Mouse (Mus musculus) c-Kit-negative CD71-positive TER-119-positive erythroid progenitor cells, embryonic 14.5 days (primary cell): ENCODE results near the gene S1pr2.
"Not testable (repeated sequence)": the region's sequence is repeated elsewhere in the genome, so short reads cannot be mapped to it uniquely, and the experiment has no call there.

Experiments
- DNase-seq: peaks from one replicate; pipeline ENCODE4 v3.0.0-alpha.2; 2013; ENCODE audit warnings: low read depth, low spot score

The S1pr2 gene

DNA sequence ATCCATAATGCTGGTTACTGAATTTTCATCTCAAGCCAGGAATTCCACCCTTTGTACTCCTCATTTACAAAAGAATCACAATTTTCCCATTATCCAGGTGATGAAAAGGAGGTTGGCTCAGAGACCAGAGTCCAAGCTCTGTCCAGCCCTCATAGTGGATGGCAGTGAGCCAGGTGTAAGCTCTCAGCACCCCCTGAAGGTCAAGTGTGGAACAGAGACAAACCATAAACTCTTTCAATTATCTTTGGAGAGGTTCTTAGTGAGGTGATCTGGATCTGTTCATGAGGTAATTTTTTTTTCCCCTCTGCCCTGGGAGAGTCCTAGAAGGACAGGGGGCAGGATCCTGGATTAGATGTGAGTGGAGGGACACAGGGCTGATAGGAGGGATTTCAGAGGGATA, 24.2 kb upstream of the S1pr2 start:
- no peak for DNase-seq

DNA sequence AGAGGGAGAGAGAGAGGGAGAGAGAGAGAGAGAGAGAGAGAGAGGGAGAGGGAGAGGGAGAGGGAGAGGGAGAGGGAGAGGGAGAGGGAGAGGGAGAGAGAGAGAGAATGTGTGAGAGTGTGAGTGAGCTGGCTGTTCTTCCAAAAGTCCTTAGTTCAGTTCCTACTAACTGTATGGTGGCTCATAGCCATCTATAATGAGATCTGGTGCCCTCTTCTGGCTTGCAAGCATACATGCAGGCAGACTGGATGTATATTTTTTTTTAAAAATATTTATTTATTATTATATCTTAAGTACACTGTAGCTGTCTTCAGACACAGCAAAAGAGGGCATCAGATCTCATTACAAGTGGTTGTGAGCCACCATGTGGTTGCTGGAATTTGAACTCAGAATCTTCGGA, 21.8 kb upstream of the S1pr2 start:
- not testable (repeated sequence) for DNase-seq

DNA sequence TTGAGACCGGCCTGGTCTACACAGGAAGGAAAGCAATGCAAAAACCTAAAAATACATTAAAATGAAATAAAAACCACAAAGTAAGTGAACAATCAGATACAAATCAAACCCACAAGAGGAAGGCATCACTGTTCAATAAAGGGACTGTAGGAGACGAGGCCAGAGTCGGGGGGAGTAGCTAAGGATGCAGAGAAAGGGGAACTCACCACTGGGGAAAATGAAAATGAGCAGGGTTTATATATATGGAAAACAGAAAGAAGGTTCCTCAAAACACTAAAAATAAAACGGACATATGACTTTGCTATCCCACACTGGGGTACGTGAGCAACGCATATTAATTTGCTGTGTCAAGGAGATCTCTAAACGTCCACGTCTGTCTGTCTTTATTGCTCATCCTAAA, 20.5 kb upstream of the S1pr2 start:
- no peak for DNase-seq

DNA sequence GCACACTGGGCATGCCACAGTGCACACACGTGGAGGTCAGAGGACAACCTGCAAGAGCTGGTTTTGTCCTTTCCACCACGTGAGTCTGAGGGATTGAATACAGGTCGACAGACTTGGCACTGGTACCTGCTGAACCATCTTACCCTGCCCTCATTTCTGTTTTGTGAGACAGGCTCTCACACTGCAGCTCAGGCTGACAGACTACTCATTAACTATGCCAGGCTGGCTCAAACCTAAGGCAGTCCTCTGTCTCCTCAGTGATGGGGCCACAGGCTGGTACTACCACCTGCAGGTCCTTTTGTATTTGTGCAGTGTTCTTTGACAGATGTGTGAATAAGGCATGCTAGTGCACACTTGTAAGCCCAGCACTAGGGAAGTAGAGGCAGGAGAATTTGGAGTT, 18.5 kb upstream of the S1pr2 start:
- no peak for DNase-seq

DNA sequence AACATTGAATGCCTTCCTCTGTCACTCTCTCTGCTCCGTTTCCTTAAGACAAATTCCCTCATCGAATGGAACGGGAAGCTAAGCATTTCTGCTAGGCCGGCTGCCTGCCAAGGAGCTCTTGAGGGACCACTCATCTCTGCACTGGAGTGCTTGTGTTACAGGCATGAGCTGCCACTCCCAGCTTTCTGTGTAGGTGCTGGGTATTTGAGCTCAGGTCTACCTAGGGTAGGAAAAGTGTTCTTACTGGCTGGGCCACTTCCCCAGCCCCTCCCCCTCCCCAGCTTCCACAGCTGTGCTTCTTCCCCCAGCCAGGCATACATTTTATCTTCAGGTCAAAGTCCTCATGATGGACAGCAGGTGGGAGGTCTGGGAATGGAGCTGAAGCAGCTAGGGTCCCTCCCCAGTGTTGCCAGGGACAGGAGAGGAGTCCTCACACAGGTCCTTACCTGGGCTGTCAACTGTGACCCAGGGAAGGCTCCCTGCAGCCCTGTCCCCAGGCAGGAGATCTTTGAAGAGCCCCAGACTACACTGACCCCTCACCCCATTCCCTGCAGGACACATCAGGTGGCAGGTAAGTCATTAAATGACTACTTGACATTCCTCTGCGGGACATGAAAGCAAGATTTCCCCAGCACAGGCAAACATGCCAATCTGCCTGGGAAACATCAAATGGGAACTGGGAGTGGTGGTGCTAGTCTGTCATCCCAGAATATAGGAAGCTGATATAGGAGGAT, 16.8 kb upstream of the S1pr2 start:
- no peak for DNase-seq

DNA sequence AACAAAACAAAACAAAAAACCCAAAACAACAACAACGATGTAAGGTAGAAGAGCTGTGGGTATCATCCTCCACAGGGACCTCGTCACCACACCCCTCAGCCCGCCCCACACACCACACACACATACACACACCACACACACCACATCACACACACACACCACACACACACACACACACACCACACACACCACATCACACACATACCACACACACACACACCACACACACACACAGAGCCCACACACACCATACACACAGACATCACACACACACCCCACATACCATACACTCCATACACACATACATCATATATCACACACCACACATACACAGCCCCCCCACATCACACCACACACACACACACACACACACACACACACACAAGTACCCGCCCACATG, 15.0 kb upstream of the S1pr2 start:
- no peak for DNase-seq

DNA sequence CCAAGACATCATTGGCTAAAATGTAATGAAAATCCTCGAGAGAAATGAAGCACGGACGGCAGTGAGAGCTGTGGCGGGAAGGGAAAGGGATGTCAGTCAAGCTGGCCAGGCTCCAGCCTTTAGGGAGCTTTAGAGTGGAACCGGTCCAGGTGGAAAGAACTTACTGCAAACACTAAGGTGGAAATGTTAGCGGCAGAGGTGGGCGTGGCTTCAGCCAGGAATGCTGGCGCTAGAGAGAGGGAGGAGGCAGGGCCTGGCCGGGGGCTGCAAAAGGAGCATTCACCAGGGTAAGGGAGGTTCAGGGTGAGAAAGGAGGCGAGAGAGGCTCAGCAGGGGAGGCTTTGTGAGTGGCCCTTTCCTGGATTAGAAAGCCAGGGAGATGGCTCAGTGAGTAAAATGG, 14.3 kb upstream of the S1pr2 start:
- no peak for DNase-seq

DNA sequence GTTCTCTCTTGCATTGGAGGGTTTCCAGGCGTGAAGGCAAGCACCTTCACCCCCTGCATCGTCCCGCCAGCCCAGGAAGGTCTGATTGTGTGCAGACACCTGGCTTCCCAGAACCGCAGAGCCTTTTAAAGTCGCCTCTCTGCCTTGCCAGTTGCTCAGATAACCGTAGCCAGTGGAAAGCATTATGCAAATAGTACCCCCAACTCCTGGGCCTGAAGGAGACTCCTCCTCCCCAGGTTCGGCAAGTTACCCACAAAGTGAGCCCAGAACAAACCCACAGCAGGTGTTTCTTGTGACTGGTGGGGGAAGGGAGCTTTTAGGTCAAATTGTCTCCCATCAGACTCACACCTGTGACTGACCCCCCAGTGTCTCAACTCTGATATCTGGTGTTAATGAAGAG, 11.4 kb upstream of the S1pr2 start:
- no peak for DNase-seq

DNA sequence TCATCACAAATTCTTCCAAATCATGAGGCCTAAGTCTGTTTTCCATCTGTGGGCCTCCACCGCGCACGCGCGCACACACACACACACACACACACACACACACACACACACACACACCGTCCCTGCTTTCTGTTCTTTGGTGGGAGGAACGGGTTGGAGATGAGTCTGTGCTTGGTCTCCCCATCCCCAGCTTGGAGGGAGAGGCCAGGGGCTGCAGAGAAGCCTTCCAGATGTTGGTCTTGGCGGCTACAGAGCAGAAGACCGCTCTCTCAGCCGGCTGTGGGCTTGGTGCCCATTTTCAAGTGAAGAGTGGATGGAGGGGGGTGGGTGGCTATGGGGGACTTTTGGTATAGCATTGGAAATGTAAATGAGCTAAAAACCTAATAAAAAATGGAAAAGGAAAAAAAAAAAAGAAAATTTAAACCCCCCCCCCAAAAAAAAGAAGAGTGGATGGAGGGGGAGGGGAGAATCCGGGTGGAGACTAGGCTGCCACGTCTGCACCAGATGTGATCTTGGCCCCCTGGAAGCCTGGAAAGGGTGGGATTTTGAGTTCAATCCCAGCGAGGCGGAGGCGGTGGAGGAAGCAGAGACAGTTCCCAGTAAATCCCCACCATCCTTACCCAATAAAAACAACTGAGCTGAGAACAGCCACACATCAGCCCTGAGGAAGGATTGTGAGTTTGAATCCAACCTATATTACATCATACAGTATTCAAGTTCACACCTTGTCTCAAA, 10.5 kb upstream of the S1pr2 start:
- no peak for DNase-seq

DNA sequence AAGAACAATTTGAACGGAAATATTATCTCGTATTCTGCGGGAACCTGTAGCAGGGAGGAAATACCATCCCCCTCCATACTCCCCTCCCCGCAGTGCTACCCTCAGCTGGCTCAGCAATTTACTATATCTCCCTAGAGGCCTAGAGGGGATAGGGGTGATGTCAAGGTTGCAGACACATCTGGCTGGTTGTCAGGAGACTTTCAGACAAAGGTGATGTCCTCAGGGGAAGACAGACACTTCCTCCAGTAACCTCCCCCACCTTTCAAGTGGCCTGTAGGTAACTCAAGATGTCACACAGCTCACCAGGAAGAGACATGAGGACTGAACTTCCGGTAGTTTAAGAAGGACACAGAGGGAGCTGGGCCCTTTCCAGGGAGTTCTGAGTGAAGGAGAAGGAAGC, 6.6 kb upstream of the S1pr2 start:
- DNase-seq = no peak

DNA sequence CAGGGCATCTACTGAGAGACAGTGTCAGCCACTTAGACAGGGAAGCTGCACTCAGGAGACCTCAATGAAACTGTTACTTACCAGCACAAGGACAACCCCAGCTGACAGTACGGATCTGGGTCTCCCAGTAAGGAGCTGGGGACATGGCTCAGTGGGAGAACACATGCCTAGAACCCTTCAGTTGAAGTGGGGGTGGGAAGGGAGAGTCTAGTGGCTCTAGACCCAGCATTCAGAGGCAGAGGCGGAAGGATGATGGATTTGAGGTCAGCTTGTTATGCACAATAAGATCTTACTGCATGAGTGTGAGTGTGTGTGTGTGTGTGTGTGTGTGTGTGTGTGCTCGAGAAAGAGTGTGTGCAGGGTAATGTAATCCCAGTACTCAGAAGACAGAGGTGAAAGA, 5.6 kb upstream of the S1pr2 start:
- DNase-seq = no peak

DNA sequence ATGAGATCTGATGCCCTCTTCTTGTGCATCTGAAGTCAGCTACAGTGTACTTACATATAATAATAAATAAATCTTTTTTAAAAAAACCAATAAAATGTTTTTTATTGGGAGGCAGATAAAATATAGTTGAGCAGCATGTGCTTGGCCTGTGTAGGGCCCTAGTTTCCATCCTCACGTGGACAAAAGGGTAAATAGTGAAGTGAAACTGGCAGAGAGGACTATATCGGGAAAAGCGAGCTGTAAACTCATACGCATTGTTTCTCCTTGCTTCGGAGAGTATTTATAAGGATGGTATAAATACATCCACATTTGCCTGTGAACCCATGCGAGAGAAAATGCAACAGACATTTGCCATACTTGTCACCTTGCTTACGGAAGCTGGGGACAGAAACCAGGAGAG, 3.2 kb upstream of the S1pr2 start:
- no peak for DNase-seq

DNA sequence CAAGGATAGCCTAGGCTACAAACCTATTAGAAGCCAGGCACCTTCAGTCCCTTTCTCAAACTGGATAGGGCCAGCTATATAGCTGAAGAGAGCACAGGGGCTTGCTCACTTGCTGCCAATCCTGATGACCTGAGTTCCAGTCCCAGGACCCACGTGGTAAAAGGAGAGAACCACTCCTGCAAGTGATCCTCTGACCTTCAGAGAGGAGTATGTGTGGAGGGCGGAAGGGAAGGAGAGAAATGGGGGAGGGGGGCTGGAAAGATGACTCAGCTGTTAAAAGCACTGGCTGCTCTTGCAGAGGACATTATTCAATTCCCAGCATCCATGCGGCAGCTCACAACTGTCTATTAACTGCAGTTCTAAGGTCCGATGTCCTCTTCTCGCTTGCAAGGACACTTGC, 2.6 kb upstream of the S1pr2 start:
- DNase-seq = no peak

DNA sequence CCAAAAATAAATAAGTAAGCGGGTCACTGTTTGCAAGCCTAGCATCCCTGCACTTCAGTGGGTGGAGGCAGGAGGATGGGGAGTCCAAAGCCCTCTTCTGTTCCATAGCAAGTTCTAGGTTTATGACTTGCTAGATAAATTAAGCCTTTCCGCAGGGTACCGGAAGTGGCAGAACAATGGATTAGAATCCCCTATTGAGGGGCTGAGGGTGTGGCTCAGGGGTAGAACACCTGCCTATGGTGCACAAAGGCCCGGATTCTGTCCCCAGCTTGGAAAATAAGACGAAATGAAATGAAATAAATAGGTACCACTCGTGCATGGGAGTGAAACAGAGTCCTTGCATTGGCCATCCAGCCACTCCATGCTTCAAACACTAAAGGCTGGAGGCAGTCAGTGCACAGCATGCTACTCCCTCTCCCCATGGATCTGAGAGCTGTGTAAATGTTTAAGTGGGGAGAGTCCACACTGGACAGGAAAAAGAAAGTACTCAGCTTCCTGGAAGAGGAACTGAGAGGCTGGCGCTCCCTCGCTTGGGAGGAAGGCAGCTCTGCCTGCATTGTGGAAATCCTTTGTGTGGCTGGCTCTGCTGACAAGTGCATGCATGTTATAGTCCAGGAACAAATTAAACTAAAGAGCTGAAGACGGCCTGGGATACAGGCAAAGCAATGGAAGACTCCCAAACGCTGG, 2.0 kb upstream of the S1pr2 start:
- no peak for DNase-seq

DNA sequence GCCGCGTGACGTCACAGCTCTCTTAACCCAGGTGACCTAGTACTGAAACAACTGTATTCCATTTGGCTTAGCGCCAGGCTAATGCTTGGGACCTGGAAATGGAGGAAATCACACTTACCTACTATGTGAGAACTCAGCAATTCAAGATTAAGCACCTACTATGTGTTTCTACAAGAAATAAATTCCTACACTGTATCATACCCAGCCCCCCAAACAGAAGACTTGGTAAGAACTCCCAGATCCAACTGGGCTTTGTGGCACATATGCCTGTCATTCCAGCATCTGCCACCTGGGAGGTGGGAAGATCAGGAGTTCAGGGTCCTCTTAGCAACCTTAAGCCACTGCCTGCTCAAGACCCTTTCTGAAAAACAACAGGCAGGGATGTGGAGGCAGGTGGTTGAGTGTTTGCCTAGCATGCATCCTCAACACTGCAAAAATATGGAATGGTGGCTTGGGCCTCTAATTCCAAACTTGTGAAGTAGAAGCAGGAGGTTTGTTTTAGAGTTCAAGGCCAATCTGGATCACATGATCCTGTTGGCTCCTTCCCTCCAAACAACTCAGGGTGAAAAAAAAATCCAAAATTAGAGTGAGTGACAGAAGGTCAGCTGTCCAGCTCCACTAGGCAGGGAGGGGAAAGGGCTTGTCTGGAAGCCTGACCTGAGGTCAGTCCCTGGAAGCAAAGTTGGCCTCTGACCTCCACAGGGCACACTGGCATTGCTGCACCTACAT, 544 bp upstream of the S1pr2 start:
- DNase-seq = no peak

DNA sequence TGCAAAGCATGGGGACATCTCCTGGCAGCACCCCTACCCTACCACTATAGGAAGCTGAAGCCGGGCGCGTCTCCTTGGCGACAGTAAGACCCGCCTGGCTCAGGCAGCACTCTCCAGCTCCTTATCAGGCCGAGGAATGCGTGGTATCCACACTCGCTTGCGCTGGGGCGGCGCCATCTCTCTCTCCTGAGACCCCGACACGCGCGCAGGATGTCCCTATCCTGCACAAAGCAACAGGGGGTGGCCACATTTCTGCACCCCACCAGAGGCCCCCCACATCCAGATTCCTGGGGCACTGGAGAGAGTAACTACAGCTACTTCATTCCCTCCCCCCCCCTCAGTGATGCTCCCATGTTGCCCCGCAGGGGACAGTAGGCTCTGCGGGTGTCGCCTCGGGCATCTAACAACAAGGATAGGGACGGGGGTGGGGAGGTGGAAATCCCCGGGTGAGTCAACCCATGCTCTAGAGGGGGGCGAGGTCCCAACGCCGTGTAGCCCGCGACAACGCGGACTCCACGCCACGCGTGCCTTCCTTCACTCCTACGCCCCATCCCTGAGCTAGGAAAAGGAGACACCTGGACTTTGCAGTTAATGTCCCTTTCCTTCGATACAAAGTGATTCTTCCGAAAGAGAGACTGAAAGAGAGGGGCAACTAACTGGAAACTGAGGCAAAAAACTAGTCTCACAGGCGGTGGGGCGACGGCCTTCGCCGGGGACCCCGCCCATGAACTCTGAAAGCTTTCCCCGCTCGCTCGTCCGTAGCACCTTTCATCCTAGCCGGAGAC, 958 bp downstream of the S1pr2 start:
- DNase-seq = no peak

DNA sequence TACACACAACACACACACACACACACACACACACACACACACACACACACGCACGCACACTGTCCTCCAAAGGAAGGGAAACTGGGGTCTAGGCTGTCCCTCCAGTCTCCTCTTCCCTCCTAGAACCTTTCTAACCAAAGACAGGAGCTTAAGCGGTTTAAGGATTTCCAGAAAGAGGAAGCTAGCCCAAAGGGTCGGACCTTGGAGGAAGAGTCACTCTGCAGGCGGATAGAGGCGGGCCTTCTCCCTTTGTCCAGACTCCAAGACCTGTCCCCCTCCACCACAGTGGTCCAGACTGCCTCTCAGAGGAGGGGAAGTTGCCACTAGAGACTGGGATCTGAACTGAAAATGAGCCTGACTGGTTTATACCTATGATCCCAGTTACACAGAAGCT, 2.9 kb downstream of the S1pr2 start:
- no peak for DNase-seq

DNA sequence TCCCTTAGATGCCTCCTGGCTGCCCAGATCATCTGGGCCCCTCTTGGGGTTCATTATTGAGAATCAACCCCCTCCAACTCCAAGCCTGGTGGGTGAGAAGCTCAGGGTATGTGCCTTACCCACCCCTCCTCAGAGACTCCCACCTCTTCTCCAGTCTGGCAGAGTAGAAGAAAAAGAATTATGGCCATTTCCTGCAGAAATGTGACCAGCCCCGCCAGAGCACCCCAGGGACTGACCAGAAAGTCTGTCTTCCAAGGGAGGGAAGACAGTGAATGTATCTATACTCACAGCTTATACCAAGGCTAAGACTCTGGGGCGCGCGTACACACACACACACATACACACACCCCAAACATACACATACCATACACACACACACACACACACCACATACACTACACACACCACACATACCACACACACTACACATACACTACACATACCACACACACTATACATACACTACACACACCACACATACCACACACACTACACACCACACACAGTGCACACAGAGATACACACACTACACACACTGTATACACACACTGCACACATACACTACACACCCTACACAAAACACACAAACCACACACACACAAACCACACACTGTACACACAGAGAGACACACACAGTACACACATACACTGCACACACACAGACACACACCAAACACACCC, 3.4 kb downstream of the S1pr2 start:
- no peak for DNase-seq

DNA sequence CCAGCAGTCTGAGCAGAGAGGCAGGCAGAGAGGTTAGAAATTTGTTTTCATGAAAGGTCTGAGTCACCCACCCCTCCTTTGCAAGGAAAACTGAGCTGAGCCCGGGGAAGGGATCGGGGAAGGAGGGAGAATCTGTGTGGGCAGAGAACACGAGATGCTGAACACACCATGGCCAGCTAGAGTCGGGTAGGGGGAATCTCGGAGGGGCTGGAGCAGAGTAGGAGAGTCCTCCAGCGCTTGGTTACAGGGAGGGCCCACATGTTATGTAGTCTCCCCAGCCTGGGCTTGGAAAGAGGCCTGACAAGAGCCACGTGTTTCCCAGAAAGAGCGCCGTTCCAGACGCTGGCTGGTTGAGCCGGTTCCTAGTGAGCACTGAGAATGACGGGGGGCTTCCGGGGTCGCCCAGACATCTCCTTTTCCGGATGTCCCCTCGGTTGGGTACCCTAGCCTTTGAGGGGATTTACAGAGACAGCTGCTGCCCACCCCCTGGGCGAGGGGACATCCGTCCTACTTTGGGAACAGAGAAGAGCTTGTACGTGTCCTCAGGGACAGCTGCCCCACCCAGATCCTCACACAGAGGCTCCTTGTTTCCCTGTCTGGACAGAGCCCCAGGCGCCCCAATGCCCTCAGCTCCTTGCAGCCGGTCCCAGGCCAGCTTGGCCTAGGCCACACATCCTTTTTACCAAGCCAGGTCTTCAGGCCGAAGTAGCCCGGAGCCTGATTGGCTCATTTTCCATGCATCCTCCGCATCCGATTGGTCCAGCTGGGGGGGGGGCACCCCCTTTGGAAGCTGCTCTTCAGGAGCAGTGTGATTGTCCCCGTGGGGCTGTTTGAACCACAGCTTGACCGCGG, 4.2 kb downstream of the S1pr2 start:
- no peak for DNase-seq

DNA sequence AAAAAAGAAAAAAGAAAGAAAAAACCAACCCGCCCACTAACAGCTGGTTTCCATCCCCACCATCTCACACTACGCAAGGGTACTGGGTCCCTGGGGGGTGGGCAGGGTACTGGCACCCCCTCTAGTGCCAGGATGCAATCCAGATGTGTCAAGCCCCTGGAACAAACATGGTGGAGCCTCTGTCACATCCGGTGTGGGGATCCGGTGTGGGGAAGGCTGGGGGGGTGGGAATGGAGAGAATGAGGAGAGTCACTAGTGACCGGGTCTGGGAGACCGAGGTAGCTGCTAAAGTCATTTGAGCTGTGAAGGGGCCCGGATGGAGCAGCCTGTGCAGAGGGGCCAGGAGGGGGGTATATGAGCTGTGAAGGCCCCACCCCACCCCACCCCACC, 4.8 kb downstream of the S1pr2 start:
- no peak for DNase-seq
